Mouse (Mus musculus) liver, adult 2 months (tissue): ENCODE measurements at regions not wholly inside any gene's neighbourhood (a gene's known extent, or its start where the extent isn't known, plus 50 kb on each side); places are given as distances from the start of the nearest gene placed in this dataset.

Experiments
- DNase-seq: peaks from one replicate; pipeline ENCODE4 v3.0.0-alpha.2; 2011; ENCODE audit warnings: low read depth, low spot score; ENCODE audit errors: extremely low read depth
- H3K27ac ChIP-seq: fragments of 200-500 bp; replicated peaks from 2 replicates; pipeline ENCODE4 v1.5.1; 2012; ENCODE audit warnings: low read depth, mild to moderate bottlenecking, control low read depth, inconsistent platforms, low read length; ENCODE audit not compliant: insufficient read depth
- H3K27me3 ChIP-seq: fragments of 200-500 bp; 2 replicates; pipeline ENCODE4 v1.6.1; 2012; ENCODE audit warnings: mild to moderate bottlenecking, moderate library complexity, low read length, inconsistent platforms; ENCODE audit not compliant: control insufficient read depth, insufficient read depth
- H3K36me3 ChIP-seq: fragments of 200-500 bp; 2 replicates; pipeline ENCODE4 v1.6.1; 2012; ENCODE audit warnings: low read length, inconsistent platforms; ENCODE audit not compliant: control insufficient read depth, insufficient read depth
- H3K4me1 ChIP-seq: fragments of 200-500 bp; 2 replicates; pipeline ENCODE4 v1.6.1; 2011; ENCODE audit warnings: low read length; ENCODE audit not compliant: control insufficient read depth, insufficient read depth
- H3K4me3 ChIP-seq: fragments of 200-500 bp; 2 replicates; pipeline ENCODE4 v1.5.1; 2011; ENCODE audit warnings: low read depth, mild to moderate bottlenecking, control low read depth, low read length, moderate library complexity; ENCODE audit not compliant: insufficient read depth
- H3K79me2 ChIP-seq: fragments of 200-500 bp; 2 replicates; pipeline ENCODE4 v1.6.1; 2012; ENCODE audit warnings: inconsistent platforms, mild to moderate bottlenecking, low read length, moderate library complexity; ENCODE audit not compliant: control insufficient read depth, insufficient read depth
- H3K9ac ChIP-seq: fragments of 200-500 bp; 2 replicates; pipeline ENCODE4 v1.6.1; 2012; ENCODE audit warnings: low read depth, mild to moderate bottlenecking, control low read depth, inconsistent platforms, low read length
- CTCF ChIP-seq: fragments of 200-500 bp; IDR thresholded peaks from 2 replicates; pipeline ENCODE4 v1.5.1; 2011; ENCODE audit warnings: low read depth, low read length, control low read depth
- POLR2A ChIP-seq: fragments of 200-500 bp; IDR thresholded peaks from 2 replicates; pipeline ENCODE4 v1.6.1; 2011; ENCODE audit warnings: low read length, control low read depth; ENCODE audit not compliant: insufficient read depth; ENCODE audit errors: extremely low read depth
- WGBS: fragments of 180-500 bp; shearing (Covaris S2); methylation state at CpG from one replicate; pipeline ENCODE4 v1.1.7; 2018; 5-methylcytosine and 5-hydroxymethylcytosine counted together

GRCm38 (mm10) chr13:47557196-47557974, 434.9 kb downstream of the Rnf144b start:
- Histone ChIP-seq H3K36me3 (no peaks in the 10 kb centered on the region), H3K27me3 (no peaks in the 10 kb centered on the region), H3K9ac (no peak overlapping the region), H3K4me1 (no peaks in the 10 kb centered on the region), H3K79me2 (no peaks in the 10 kb centered on the region), H3K4me3 (no peak overlapping the region), H3K27ac (no peak overlapping the region)
- TF ChIP-seq POLR2A, result no peak
- TF ChIP-seq CTCF, result no peak
- no peak for DNase-seq
- 85% methylated on average over 7 of the region's 7 CpGs for WGBS

- Histone ChIP-seq H3K36me3 (no peaks in the 10 kb centered on the region), H3K4me3 (no peak overlapping the region), H3K27ac (no peak overlapping the region), H3K79me2 (no peaks in the 10 kb centered on the region), H3K27me3 (no peaks in the 10 kb centered on the region), H3K9ac (no peak overlapping the region), H3K4me1 (no peaks in the 10 kb centered on the region)
- no peak for DNase-seq
- TF ChIP-seq POLR2A (no peak), CTCF (no peak)
- WGBS, result 77% methylated on average over 8 of the region's 8 CpGs
Measured at GRCm38 (mm10) chr13:47562836-47563235, 440.4 kb downstream of the Rnf144b start.

- H3K79me2 ChIP-seq, result no peaks in the 10 kb centered on the region
- no peaks in the 10 kb centered on the region for H3K4me1 ChIP-seq
- WGBS, result 62% methylated on average over 3 of the region's 3 CpGs
- H3K27me3 ChIP-seq, result no peaks in the 10 kb centered on the region
- H3K27ac ChIP-seq, result no peak overlapping the region
- no peak for TF ChIP-seq POLR2A
- TF ChIP-seq CTCF, result peak; percentile 48; the same call in 1 of the 2 replicates
- no peak overlapping the region for H3K9ac ChIP-seq
- no peak overlapping the region for H3K4me3 ChIP-seq
- no peaks in the 10 kb centered on the region for H3K36me3 ChIP-seq
- DNase-seq, result peak; percentile 4
Measured at GRCm38 (mm10) chr13:47576516-47576915, 454.1 kb downstream of the Rnf144b start.

GRCm38 (mm10) chr13:47580144-47580543, 457.7 kb downstream of the Rnf144b start:
- Histone ChIP-seq H3K4me3 (no peak overlapping the region), H3K36me3 (no peaks in the 10 kb centered on the region), H3K79me2 (no peaks in the 10 kb centered on the region), H3K4me1 (no peaks in the 10 kb centered on the region), H3K9ac (no peak overlapping the region), H3K27me3 (no peaks in the 10 kb centered on the region), H3K27ac (no peak overlapping the region)
- TF ChIP-seq POLR2A (no peak), CTCF (no peak)
- DNase-seq, result no peak
- 86% methylated on average over 5 of the region's 5 CpGs for WGBS

GRCm38 (mm10) chr13:47585158-47585557, 462.7 kb downstream of the Rnf144b start:
- no peaks in the 10 kb centered on the region for H3K27me3 ChIP-seq
- H3K79me2 ChIP-seq, result no peaks in the 10 kb centered on the region
- H3K9ac ChIP-seq, result no peak overlapping the region
- TF ChIP-seq CTCF (no peak), POLR2A (no peak)
- H3K36me3 ChIP-seq, result no peaks in the 10 kb centered on the region
- DNase-seq, result no peak
- no peaks in the 10 kb centered on the region for H3K4me1 ChIP-seq
- no peak overlapping the region for H3K27ac ChIP-seq
- WGBS, result 89% methylated on average over 1 of the region's 1 CpGs
- no peak overlapping the region for H3K4me3 ChIP-seq

GRCm38 (mm10) chr13:47602646-47603045, 480.2 kb downstream of the Rnf144b start:
- 30% methylated on average over 1 of the region's 1 CpGs for WGBS
- Histone ChIP-seq H3K9ac (no peak overlapping the region), H3K79me2 (no peaks in the 10 kb centered on the region), H3K36me3 (no peaks in the 10 kb centered on the region), H3K27me3 (no peaks in the 10 kb centered on the region), H3K27ac (no peak overlapping the region), H3K4me3 (no peak overlapping the region), H3K4me1 (no peaks in the 10 kb centered on the region)
- no peak for DNase-seq
- TF ChIP-seq POLR2A, result no peak
- no peak for TF ChIP-seq CTCF
